In genomic region chr11:100544832-100545745, GRCm38 (mm10) we compare ENCODE assay signal across 8 mouse cellular contexts. TPM values are rescaled to one million over a fixed set of nuclear protein-coding genes. Genes with fewer than 3 reads are reported as not detected.
DNase-seq lines count a peak whose midpoint lies in the region; ATAC-seq and TF ChIP-seq lines count a peak whose summit lies in the region.

Ttc25 (plus strand) TSS chr11:100545607.

- H3K4me3 ChIP-seq in cerebellum, adult 2 months (replicated peaks; ENCODE audit: insufficient read depth, low read depth, low read length), result peak within 1 kb of the TSS; percentile 44
- H3K4me3 ChIP-seq in embryonic facial prominence, embryonic 15.5 days (replicated peaks), result peak within 1 kb of the TSS; percentile 49
- H3K4me3 ChIP-seq in limb, embryonic 14.5 days (replicated peaks; ENCODE audit: low read length), result peak within 1 kb of the TSS; percentile 42
- peak within 1 kb of the TSS; percentile 42 for H3K4me3 ChIP-seq in midbrain, postnatal 0 days (ENCODE audit: low read depth, low read length)

- H3K4me2 ChIP-seq in embryonic facial prominence, embryonic 15.5 days (replicated peaks), result peak within 1 kb of the TSS; percentile 82
- peak within 1 kb of the TSS; percentile 65 for H3K4me2 ChIP-seq in limb, embryonic 14.5 days (replicated peaks; ENCODE audit: low read depth, low read length, severe bottlenecking)
- peak within 1 kb of the TSS; percentile 60 for H3K4me2 ChIP-seq in midbrain, postnatal 0 days (ENCODE audit: low read depth, low read length, poor library complexity, severe bottlenecking)

- 5% methylated on average over 28 of the region's 28 CpGs for WGBS in cerebellum, adult 2 months
- 4% methylated on average over 28 of the region's 28 CpGs for WGBS in embryonic facial prominence, embryonic 15.5 days
- WGBS in limb, embryonic 14.5 days, result 5% methylated on average over 28 of the region's 28 CpGs
- 3% methylated on average over 28 of the region's 28 CpGs for WGBS in midbrain, postnatal 0 days

- TF ChIP-seq POLR2A in cerebellum, adult 2 months (IDR thresholded peaks at IDR 0.05; ENCODE audit: borderline replicate concordance, insufficient read depth, low read length), result no peak
- TF ChIP-seq POLR2A in limb, embryonic 14.5 days (IDR thresholded peaks at IDR 0.05; ENCODE audit: borderline replicate concordance, extremely low read depth, insufficient read depth, insufficient read length), result peak; percentile 92; the same call in 1 of the 2 replicates

- H3K36me3 ChIP-seq in embryonic facial prominence, embryonic 15.5 days, result no peaks in the 10 kb centered on the region
- H3K36me3 ChIP-seq in limb, embryonic 14.5 days (ENCODE audit: control insufficient read depth, insufficient read depth, low read length), result no peaks in the 10 kb centered on the region
- no peaks in the 10 kb centered on the region for H3K36me3 ChIP-seq in midbrain, postnatal 0 days (ENCODE audit: insufficient read depth, low read length)

- peak; percentile 93 for ATAC-seq in embryonic facial prominence, embryonic 15.5 days (ENCODE audit: insufficient number of reproducible peaks, low FRiP score, low TSS enrichment, low read depth)
- ATAC-seq in limb, embryonic 14.5 days (ENCODE audit: low FRiP score, low read depth), result peak; percentile 96
- peak; percentile 95 for ATAC-seq in midbrain, postnatal 0 days (ENCODE audit: low FRiP score)

- no peak for TF ChIP-seq CTCF in cerebellum, adult 2 months (IDR thresholded peaks at IDR 0.05; ENCODE audit: borderline replicate concordance, insufficient read depth, low read depth, low read length)
- peak; percentile 38; the same call in 1 of the 2 replicates for TF ChIP-seq CTCF in midbrain, postnatal 0 days (IDR thresholded peaks at IDR 0.05)

- no peaks in the 10 kb centered on the region for H3K9me3 ChIP-seq in embryonic facial prominence, embryonic 15.5 days (replicated peaks)
- no peaks in the 10 kb centered on the region for H3K9me3 ChIP-seq in limb, embryonic 14.5 days (ENCODE audit: control insufficient read depth, low read length)
- no peaks in the 10 kb centered on the region for H3K9me3 ChIP-seq in midbrain, postnatal 0 days (ENCODE audit: low read length)

- H3K27me3 ChIP-seq in cerebellum, adult 2 months (ENCODE audit: control insufficient read depth, insufficient read depth, low read length), result peaks cover 1% of the 10 kb centered on the region; the same call in 1 of the 2 replicates
- no peaks in the 10 kb centered on the region for H3K27me3 ChIP-seq in embryonic facial prominence, embryonic 15.5 days
- H3K27me3 ChIP-seq in limb, embryonic 14.5 days (ENCODE audit: control insufficient read depth, insufficient read depth, low read length), result no peaks in the 10 kb centered on the region
- H3K27me3 ChIP-seq in midbrain, postnatal 0 days (ENCODE audit: insufficient read depth, low read length), result no peaks in the 10 kb centered on the region

- H3K9ac ChIP-seq in embryonic facial prominence, embryonic 15.5 days, result peak within 1 kb of the TSS; percentile 39
- peak within 1 kb of the TSS; percentile 57 for H3K9ac ChIP-seq in limb, embryonic 14.5 days (ENCODE audit: low read depth, low read length, severe bottlenecking)
- H3K9ac ChIP-seq in midbrain, postnatal 0 days (replicated peaks; ENCODE audit: low read length, poor library complexity, severe bottlenecking), result peak within 1 kb of the TSS; percentile 48

- peak; percentile 44 to 52 for DNase-seq in cerebellum, adult 2 months
- DNase-seq in cerebellum, adult 9-11 months, result no peak
- DNase-seq in heart, adult 8-10 months (ENCODE audit: low spot score), result peak; percentile 87
- DNase-seq in kidney, adult 9 months, result peak; percentile 92
- peak; percentile 92 for DNase-seq in limb, embryonic 14.5 days (ENCODE audit: low spot score)
- DNase-seq in midbrain, postnatal 0 days (ENCODE audit: low spot score), result peak; percentile 92
- DNase-seq in spleen, postnatal 14 days (ENCODE audit: low spot score in 2 of 2), result peak; percentile 50 to 68

- no peaks in the 10 kb centered on the region for H3K4me1 ChIP-seq in cerebellum, adult 2 months (ENCODE audit: control insufficient read depth, insufficient read depth, low read length)
- H3K4me1 ChIP-seq in embryonic facial prominence, embryonic 15.5 days, result peaks cover 13% of the 10 kb centered on the region
- peaks cover 12% of the 10 kb centered on the region; the same call in 1 of the 2 replicates for H3K4me1 ChIP-seq in limb, embryonic 14.5 days (ENCODE audit: control insufficient read depth, insufficient read depth, low read length)
- H3K4me1 ChIP-seq in midbrain, postnatal 0 days (ENCODE audit: insufficient read depth, low read length), result peaks cover 3% of the 10 kb centered on the region; the same call in 1 of the 2 replicates

- no peak within 1 kb of the TSS for H3K27ac ChIP-seq in cerebellum, adult 2 months (ENCODE audit: insufficient read depth, low read length)
- H3K27ac ChIP-seq in embryonic facial prominence, embryonic 15.5 days (replicated peaks), result peak within 1 kb of the TSS; percentile 79
- peak within 1 kb of the TSS; percentile 40; the same call in 1 of the 2 replicates for H3K27ac ChIP-seq in limb, embryonic 14.5 days (replicated peaks; ENCODE audit: low read depth, low read length)
- H3K27ac ChIP-seq in midbrain, postnatal 0 days (ENCODE audit: low read depth, low read length), result peak within 1 kb of the TSS; percentile 77

RNA-seq across cellular contexts. Expression of gene Ttc25, which starts in this region (rescaled TPM):
- 0.86 and 0.92 TPM in 2 replicates for polyA plus RNA-seq in cerebellum, adult 2 months (2012; rRNA removed)
- polyA plus RNA-seq in embryonic facial prominence, embryonic 15.5 days (2015; fragmentation: Nextera tagmentation; extraction: Ambion mirVana), result 3.9 and 6.0 TPM in 2 replicates
- under 1 TPM; 0.08 to 0.53 (median 0.21) TPM for total RNA-seq in heart, adult 8-10 months (2022)
- 0.42 and 0.55 TPM in 2 replicates for polyA plus RNA-seq in limb, embryonic 14.5 days (2012; rRNA removed)
- 0.14 and 0.40 TPM in 2 replicates for polyA plus RNA-seq in limb, embryonic 14.5 days (2014; fragmentation: Nextera tagmentation; extraction: Ambion mirVana)
- total RNA-seq in midbrain, postnatal 0 days (2014; rRNA removed), result 0.33 and 0.71 TPM in 2 replicates
- 0.96 and 1.4 TPM in 2 replicates for polyA plus RNA-seq in midbrain, postnatal 0 days (2015; fragmentation: Nextera tagmentation; extraction: Ambion mirVana)

Comparison
In these comparisons a context has a peak if more than half of its experiments do, and no peak if none do; other contexts are left out.
1. Peak in DNase-seq and H3K4me3 ChIP-seq in cerebellum, adult 2 months; RNA of the gene not detected or under 1 TPM.
2. Peak in DNase-seq in heart, adult 8-10 months; RNA of the gene not detected or under 1 TPM.
3. Peak in DNase-seq, ATAC-seq, H3K4me3 ChIP-seq, H3K27ac ChIP-seq, H3K9ac ChIP-seq and H3K4me2 ChIP-seq in limb, embryonic 14.5 days; RNA of the gene not detected or under 1 TPM.